Mouse (Mus musculus) hindbrain, postnatal 0 days (tissue): ENCODE results near the gene Tnfrsf23. TPM values are rescaled to one million over a fixed set of nuclear protein-coding genes. Genes with fewer than 3 reads are reported as not detected.
A peak's percentile ranks its signal among the peaks of the same experiment; 100 is the strongest.

Experiments used
- ATAC-seq: fragments of 200-750 bp; cut with Nextera tagmentation; 2 replicates; pipeline ENCODE4 v1.8.0; 2017; ENCODE audit warnings: mild to moderate bottlenecking, moderate TSS enrichment, moderate library complexity
- DNase-seq: peaks from one replicate; pipeline ENCODE4 v3.0.0-alpha.2; 2015; ENCODE audit warnings: low spot score
- H3K27ac ChIP-seq: fragments of 300-500 bp; sonication (generic); 2 replicates; pipeline ENCODE4 v1.5.1; 2014; ENCODE audit warnings: mild to moderate bottlenecking
- H3K27me3 ChIP-seq: fragments of 300-500 bp; sonication (generic); 2 replicates; pipeline ENCODE4 v1.6.1; 2014; ENCODE audit warnings: low read length, mixed read lengths; ENCODE audit not compliant: insufficient read depth
- H3K36me3 ChIP-seq: fragments of 300-500 bp; sonication (generic); 2 replicates; pipeline ENCODE4 v1.6.1; 2014; ENCODE audit warnings: low read length, mixed read lengths; ENCODE audit not compliant: insufficient read depth
- H3K4me1 ChIP-seq: fragments of 300-500 bp; sonication (generic); 2 replicates; pipeline ENCODE4 v1.6.1; 2014; ENCODE audit warnings: antibody characterized with exemption, low read length, mixed read lengths; ENCODE audit not compliant: insufficient read depth
- H3K4me2 ChIP-seq: fragments of 300-500 bp; sonication (generic); 2 replicates; pipeline ENCODE4 v1.6.1; 2014; ENCODE audit warnings: low read depth, mild to moderate bottlenecking, low read length, moderate library complexity, mixed read lengths
- H3K4me3 ChIP-seq: fragments of 300-500 bp; sonication (generic); 2 replicates; pipeline ENCODE4 v1.5.1; 2014; ENCODE audit warnings: low read length
- H3K9ac ChIP-seq: fragments of 300-500 bp; sonication (generic); replicated peaks from 2 replicates; pipeline ENCODE4 v1.6.1; 2014; ENCODE audit warnings: mild to moderate bottlenecking, low read length, moderate library complexity, mixed read lengths
- H3K9me3 ChIP-seq: fragments of 300-500 bp; sonication (generic); 2 replicates; pipeline ENCODE4 v1.6.1; 2016; ENCODE audit warnings: low read length, mixed read lengths
- CTCF ChIP-seq: IDR thresholded peaks from 2 replicates; pipeline ENCODE4 v1.5.1; 2016; ENCODE audit warnings: antibody characterized with exemption, control low read depth, low read depth
- WGBS: fragments of 180-500 bp; shearing (Covaris S2); extraction: QIAGEN DNeasy Blood & Tissue Kit; methylation state at CpG from one replicate; pipeline ENCODE4 v1.1.7; 2014; 5-methylcytosine and 5-hydroxymethylcytosine counted together
- polyA plus RNA-seq: library from polyadenylated mRNA; unstranded; fragments of >200 nt; fragmentation: Nextera tagmentation; extraction: Ambion mirVana; gene quantifications from 2 replicates; pipeline ENCODE4 v1.2.1, GENCODE M21; 2015
- total RNA-seq: library from RNA; depleted of rRNA; stranded (reverse); fragments of >200 nt; gene quantifications from 2 replicates; pipeline ENCODE4 v1.2.3, GENCODE M21; 2014; rRNA removed

Gene Tnfrsf23
- 0.58 and 1.5 TPM in 2 replicates for total RNA-seq
- 0.74 and 1.1 TPM in 2 replicates for polyA plus RNA-seq

DNA sequence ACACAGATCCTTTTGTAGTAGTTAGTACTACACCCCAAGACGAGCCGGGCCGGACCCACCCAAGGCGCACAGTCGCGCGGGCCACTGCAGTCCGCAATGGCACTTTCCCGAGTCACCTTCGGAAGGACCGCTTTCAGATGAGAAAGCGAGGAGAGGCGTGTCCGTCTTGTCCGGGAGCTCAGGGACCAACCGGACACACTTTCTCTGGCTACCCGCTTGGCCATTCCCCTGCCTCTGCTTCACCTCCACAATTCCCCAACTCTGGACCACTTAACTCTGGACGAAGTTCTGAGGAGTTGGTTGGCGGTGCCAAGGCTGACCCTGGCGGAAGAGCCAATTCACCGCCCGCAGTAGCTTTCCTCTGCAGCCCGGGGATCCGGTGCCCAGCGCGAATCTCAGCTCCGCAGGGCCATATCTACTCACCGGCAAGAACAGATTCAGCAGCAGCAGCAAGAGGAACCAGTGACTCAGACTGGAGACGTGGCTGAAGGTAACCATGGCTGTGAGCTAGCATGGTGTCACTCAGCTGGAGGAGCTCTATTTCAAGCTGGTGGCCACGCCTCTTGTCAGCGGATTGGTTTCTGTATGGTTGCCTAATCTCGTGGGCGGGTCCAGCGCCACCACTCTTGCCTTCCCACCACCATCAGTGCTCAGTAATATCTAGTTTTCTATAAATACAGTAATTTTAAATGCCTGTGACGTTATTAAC is at the start of gene Tnfrsf23:
Gene Tnfrsf23, minus strand, starts transcription at position 514 of the 709 bp plus-strand sequence.
- H3K9ac ChIP-seq, result peak within 1 kb of the TSS; percentile 28; the same call in 1 of the 2 replicates
- H3K9me3 ChIP-seq, result no peaks in the 10 kb centered on the region
- DNase-seq (peak; percentile 76), ATAC-seq (peak; percentile 91)
- H3K27me3 ChIP-seq, result no peaks in the 10 kb centered on the region
- H3K4me1 ChIP-seq, result no peaks in the 10 kb centered on the region; the same call in 1 of the 2 replicates
- H3K27ac ChIP-seq, result no peak within 1 kb of the TSS
- H3K4me2 ChIP-seq, result peak within 1 kb of the TSS; percentile 77
- no peak for TF ChIP-seq CTCF
- H3K4me3 ChIP-seq, result peak within 1 kb of the TSS; percentile 39
- peaks cover 17% of the 10 kb centered on the region; the same call in 1 of the 2 replicates for H3K36me3 ChIP-seq
- WGBS, result 2% methylated on average over 35 of the region's 35 CpGs

DNA sequence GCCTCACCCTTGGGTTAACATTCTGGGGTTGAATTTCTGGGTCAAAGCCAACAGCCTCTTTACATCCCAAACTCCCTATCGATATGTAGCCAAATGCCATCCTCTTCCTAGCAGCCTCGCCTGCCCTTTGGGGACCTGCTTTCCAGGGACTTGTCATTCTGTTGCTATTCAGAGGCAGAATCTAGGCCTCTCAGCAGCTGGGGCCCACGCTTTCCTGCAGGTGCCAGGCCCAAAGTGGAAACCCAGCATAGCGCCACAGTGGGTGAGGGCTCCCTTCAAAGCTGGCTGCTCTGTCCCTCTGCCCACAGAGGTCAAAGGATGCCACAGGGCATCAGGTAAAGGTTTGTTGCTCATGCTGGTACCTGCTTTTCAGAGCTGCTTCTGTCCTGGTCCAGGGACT is 48.1 kb upstream of the Tnfrsf23 start:
- Histone ChIP-seq H3K4me1 (peaks cover 10% of the 10 kb centered on the region), H3K27me3 (no peaks in the 10 kb centered on the region), H3K4me2 (no peak overlapping the region), H3K4me3 (no peak overlapping the region), H3K27ac (no peak overlapping the region), H3K36me3 (no peaks in the 10 kb centered on the region), H3K9ac (no peak overlapping the region), H3K9me3 (no peaks in the 10 kb centered on the region)
- ATAC-seq, result no peak
- no peak for DNase-seq
- WGBS, result 86% methylated on average over 4 of the region's 4 CpGs
- TF ChIP-seq CTCF, result no peak

- no peak overlapping the region for H3K4me2 ChIP-seq
- no peaks in the 10 kb centered on the region for H3K9me3 ChIP-seq
- ATAC-seq (no peak), DNase-seq (no peak)
- no peak for TF ChIP-seq CTCF
- no peak overlapping the region for H3K27ac ChIP-seq
- H3K27me3 ChIP-seq, result no peaks in the 10 kb centered on the region
- no peak overlapping the region for H3K4me3 ChIP-seq
- H3K36me3 ChIP-seq, result no peaks in the 10 kb centered on the region
- 77% methylated on average over 10 of the region's 10 CpGs for WGBS
- no peak overlapping the region for H3K9ac ChIP-seq
- no peaks in the 10 kb centered on the region for H3K4me1 ChIP-seq
Measured at GRCm38 (mm10) chr7:143729886-143730285, 44.2 kb upstream of the Tnfrsf23 start.

GRCm38 (mm10) chr7:143726396-143726795 is 40.7 kb upstream of the Tnfrsf23 start:
- ATAC-seq, result no peak
- Histone ChIP-seq H3K27ac (no peak overlapping the region), H3K36me3 (no peaks in the 10 kb centered on the region), H3K9ac (no peak overlapping the region), H3K9me3 (no peaks in the 10 kb centered on the region), H3K4me3 (no peak overlapping the region), H3K4me1 (no peaks in the 10 kb centered on the region), H3K4me2 (no peak overlapping the region), H3K27me3 (no peaks in the 10 kb centered on the region)
- no peak for TF ChIP-seq CTCF
- DNase-seq, result no peak
- 91% methylated on average over 4 of the region's 4 CpGs for WGBS

DNA sequence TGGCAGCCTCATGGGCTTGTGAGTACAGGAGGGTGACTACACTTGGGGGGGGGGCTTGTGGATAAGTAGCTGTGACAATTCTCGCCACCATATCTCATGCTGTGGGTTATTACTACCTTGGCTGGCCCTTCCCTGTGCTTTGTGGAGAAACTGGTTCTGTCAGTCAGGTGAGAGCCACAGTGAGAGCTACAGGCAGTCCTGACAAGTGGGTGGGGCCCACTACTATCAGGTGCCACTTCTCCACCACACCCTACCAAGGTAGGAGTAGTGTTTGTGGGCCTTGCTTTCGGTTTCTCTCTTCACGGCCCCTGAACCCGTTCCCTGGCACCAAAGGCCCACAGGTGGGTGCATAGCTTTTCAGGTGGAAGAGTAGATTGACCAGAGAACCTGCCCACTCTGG is 38.2 kb upstream of the Tnfrsf23 start:
- 100% methylated on average over 4 of the region's 4 CpGs for WGBS
- no peak for TF ChIP-seq CTCF
- ATAC-seq (no peak), DNase-seq (no peak)
- Histone ChIP-seq H3K4me1 (no peaks in the 10 kb centered on the region), H3K9ac (no peak overlapping the region), H3K27ac (no peak overlapping the region), H3K4me3 (no peak overlapping the region), H3K4me2 (no peak overlapping the region), H3K36me3 (no peaks in the 10 kb centered on the region), H3K9me3 (no peaks in the 10 kb centered on the region), H3K27me3 (no peaks in the 10 kb centered on the region)

- ATAC-seq, result no peak
- Histone ChIP-seq H3K4me1 (no peaks in the 10 kb centered on the region), H3K4me2 (no peak overlapping the region), H3K4me3 (no peak overlapping the region), H3K27ac (no peak overlapping the region), H3K27me3 (no peaks in the 10 kb centered on the region), H3K36me3 (no peaks in the 10 kb centered on the region), H3K9me3 (no peaks in the 10 kb centered on the region), H3K9ac (no peak overlapping the region)
- no peak for TF ChIP-seq CTCF
- DNase-seq, result no peak
- WGBS, result 68% methylated on average over 5 of the region's 5 CpGs
Measured at GRCm38 (mm10) chr7:143722646-143723045, 37.0 kb upstream of the Tnfrsf23 start.

- H3K27ac ChIP-seq, result no peak overlapping the region
- DNase-seq, result peak; percentile 9
- no peak overlapping the region for H3K9ac ChIP-seq
- peaks cover 4% of the 10 kb centered on the region; the same call in 1 of the 2 replicates for H3K36me3 ChIP-seq
- ATAC-seq, result peak; percentile 70; the same call in 1 of the 2 replicates
- H3K4me2 ChIP-seq, result no peak overlapping the region
- H3K4me1 ChIP-seq, result no peaks in the 10 kb centered on the region
- 48% methylated on average over 1 of the region's 1 CpGs for WGBS
- H3K27me3 ChIP-seq, result no peaks in the 10 kb centered on the region
- H3K9me3 ChIP-seq, result no peaks in the 10 kb centered on the region
- no peak for TF ChIP-seq CTCF
- H3K4me3 ChIP-seq, result no peak overlapping the region
Measured at GRCm38 (mm10) chr7:143717811-143718210, 32.1 kb upstream of the Tnfrsf23 start.
